Mouse (Mus musculus) layer of hippocampus, adult 18-20 months (tissue): ENCODE results near the gene Ppp1r9a. TPM values are rescaled to one million over a fixed set of nuclear protein-coding genes. Genes with fewer than 3 reads are reported as not detected.

Source experiments
- DNase-seq, 2 experiments: peaks; one replicate each; pipeline ENCODE4 v3.0.0; 2022; ENCODE audit warnings: low spot score in 2 of 2
- total RNA-seq, 2 experiments: library from RNA; stranded (reverse); gene quantifications; 2 replicates each; pipeline ENCODE4 v1.2.3; 2021

The Ppp1r9a gene
- total RNA-seq, 2 experiments from 2014 or later = 161 TPM

- DNase-seq = no peak
Measured at GRCm38 (mm10) chr6:5037225-5037624, 134.5 kb downstream of the Ppp1r9a start.

GRCm38 (mm10) chr6:5038140-5038749 is 135.5 kb downstream of the Ppp1r9a start:
- DNase-seq = no peak

GRCm38 (mm10) chr6:5039316-5039715 is 136.6 kb downstream of the Ppp1r9a start:
- DNase-seq = no peak

- DNase-seq = no peak
Measured at GRCm38 (mm10) chr6:5045854-5046253, 143.1 kb downstream of the Ppp1r9a start.

GRCm38 (mm10) chr6:5048025-5048424 is 145.3 kb downstream of the Ppp1r9a start:
- DNase-seq = no peak

- peak in 1 of 2 experiments; percentile 22 for DNase-seq
Measured at GRCm38 (mm10) chr6:5052309-5052708, 149.6 kb downstream of the Ppp1r9a start.

GRCm38 (mm10) chr6:5054446-5055095 is 151.9 kb downstream of the Ppp1r9a start:
- DNase-seq = no peak

- no peak for DNase-seq
Measured at GRCm38 (mm10) chr6:5074736-5075135, 172.0 kb downstream of the Ppp1r9a start.

- DNase-seq = no peak
Measured at GRCm38 (mm10) chr6:5075680-5076079, 173.0 kb downstream of the Ppp1r9a start.

- DNase-seq = no peak
Measured at GRCm38 (mm10) chr6:5078009-5078408, 175.3 kb downstream of the Ppp1r9a start.

GRCm38 (mm10) chr6:5079108-5079507 is 176.4 kb downstream of the Ppp1r9a start:
- no peak for DNase-seq

GRCm38 (mm10) chr6:5080094-5080493 is 177.4 kb downstream of the Ppp1r9a start:
- no peak for DNase-seq

- DNase-seq = no peak
Measured at GRCm38 (mm10) chr6:5080496-5080895, 177.8 kb downstream of the Ppp1r9a start.

- DNase-seq = no peak
Measured at GRCm38 (mm10) chr6:5081099-5081498, 178.4 kb downstream of the Ppp1r9a start.

- DNase-seq = no peak
Measured at GRCm38 (mm10) chr6:5082144-5082543, 179.4 kb downstream of the Ppp1r9a start.

GRCm38 (mm10) chr6:5082740-5083139 is 180.0 kb downstream of the Ppp1r9a start:
- no peak for DNase-seq

GRCm38 (mm10) chr6:5083957-5084356 is 181.2 kb downstream of the Ppp1r9a start:
- DNase-seq = no peak

- DNase-seq = no peak
Measured at GRCm38 (mm10) chr6:5091873-5092272, 189.2 kb downstream of the Ppp1r9a start.

- no peak for DNase-seq
Measured at GRCm38 (mm10) chr6:5092795-5093194, 190.1 kb downstream of the Ppp1r9a start.

GRCm38 (mm10) chr6:5093516-5093915 is 190.8 kb downstream of the Ppp1r9a start:
- no peak for DNase-seq

- DNase-seq = no peak
Measured at GRCm38 (mm10) chr6:5095365-5095973, 192.8 kb downstream of the Ppp1r9a start.

GRCm38 (mm10) chr6:5097309-5097708 is 194.6 kb downstream of the Ppp1r9a start:
- no peak for DNase-seq

GRCm38 (mm10) chr6:5099282-5099681 is 196.6 kb downstream of the Ppp1r9a start:
- no peak for DNase-seq
